Mouse (Mus musculus) left cerebral cortex, postnatal 10 days (tissue): Measurements from ENCODE around the gene Cyp2j9. TPM values are rescaled to one million over a fixed set of nuclear protein-coding genes. Genes with fewer than 3 reads are reported as not detected.

Experiments
- total RNA-seq, 2 experiments: library from RNA; stranded (reverse); gene quantifications; 2 replicates each; pipeline ENCODE4 v1.2.3; 2021

Gene Cyp2j9
- total RNA-seq, 2 experiments from 2014 or later: 9.0 to 12.2 TPM

Other genes with a start within 250 kb of the Cyp2j9 start
- not detected for gene Cyp2j11, start 242.9 kb downstream of the Cyp2j9 start, total RNA-seq
- not detected for gene Cyp2j8, start 84.2 kb downstream of the Cyp2j9 start, total RNA-seq
- 10 to 100 TPM; 10.9 to 11.6 TPM for gene Cyp2j6, start 37.9 kb downstream of the Cyp2j9 start, total RNA-seq
- not detected for gene Cyp2j5, start 72.6 kb upstream of the Cyp2j9 start, total RNA-seq
- gene Gm12695, start 193.6 kb upstream of the Cyp2j9 start, total RNA-seq: not detected